Mouse (Mus musculus) CH12.LX (cell line): Measurements from ENCODE around the gene H2afj. TPM values are rescaled to one million over a fixed set of nuclear protein-coding genes. Genes with fewer than 3 reads are reported as not detected.

Experiments used
- DNase-seq: peaks from one replicate; pipeline ENCODE4 v3.0.0-alpha.2; 2013; ENCODE audit errors: extremely low read depth
- H3K27ac ChIP-seq: 2 replicates; pipeline ENCODE4 v1.5.1; 2012; ENCODE audit warnings: low read depth, mild to moderate bottlenecking, control low read depth, moderate library complexity; ENCODE audit not compliant: insufficient read depth
- H3K27me3 ChIP-seq: replicated peaks from 2 replicates; pipeline ENCODE3; 2012; ENCODE audit warnings: inconsistent platforms
- H3K36me3 ChIP-seq, 2 experiments: replicated peaks in 1 of 2; 2 replicates each; pipeline versions ENCODE3 to v1.6.1; 2012; ENCODE audit warnings: inconsistent platforms in 1 of 2, low read length in 1 of 2, mild to moderate bottlenecking in 1 of 2, mixed read lengths in 1 of 2, moderate library complexity in 1 of 2; ENCODE audit not compliant: control insufficient read depth in 1 of 2, insufficient read depth in 1 of 2
- H3K4me1 ChIP-seq, 2 experiments: 2 replicates each; pipeline ENCODE4 v1.6.1; 2012; ENCODE audit warnings: inconsistent platforms in 1 of 2, moderate library complexity in 1 of 2; ENCODE audit not compliant: insufficient read depth in 2 of 2, control insufficient read depth in 1 of 2
- H3K4me2 ChIP-seq: 2 replicates; pipeline ENCODE4 v1.6.1; 2012; ENCODE audit warnings: low read depth, mild to moderate bottlenecking, control low read depth; ENCODE audit not compliant: poor library complexity, insufficient read depth, severe bottlenecking
- H3K4me3 ChIP-seq, 3 experiments: fragments of 150-350 bp in 1 of 3; sonication (generic) in 1 of 3; replicated peaks in 1 of 3; 2 replicates each; pipeline versions ENCODE3 to v1.5.1; 2011 to 2012; ENCODE audit warnings: low read depth in 2 of 3, low read length in 2 of 3, mild to moderate bottlenecking in 2 of 3, moderate library complexity in 2 of 3, control low read depth in 1 of 3, improper control_type of control experiment in 1 of 3, inconsistent platforms in 1 of 3, mixed read lengths in 1 of 3; ENCODE audit not compliant: poor library complexity in 1 of 3
- H3K79me2 ChIP-seq: replicated peaks from 2 replicates; pipeline ENCODE4 v1.6.1; 2012; ENCODE audit warnings: mild to moderate bottlenecking, moderate library complexity; ENCODE audit not compliant: control insufficient read depth, poor library complexity, insufficient read depth, severe bottlenecking; ENCODE audit errors: extremely low read depth
- H3K9ac ChIP-seq: 2 replicates; pipeline ENCODE4 v1.6.1; 2012; ENCODE audit warnings: low read depth, mild to moderate bottlenecking, control low read depth, moderate library complexity; ENCODE audit not compliant: insufficient read depth
- H3K9me3 ChIP-seq: replicated peaks from 2 replicates; pipeline ENCODE3; 2012; ENCODE audit warnings: low read length, inconsistent platforms, mixed read lengths
- BHLHE40 ChIP-seq: IDR thresholded peaks from 2 replicates; pipeline ENCODE4 v1.6.1; 2011; ENCODE audit warnings: mild to moderate bottlenecking, low read depth, low read length, improper control_type of control experiment
- CHD2 ChIP-seq: IDR thresholded peaks from 2 replicates; pipeline ENCODE4 v1.6.1; 2011; ENCODE audit warnings: low read length, improper control_type of control experiment
- EP300 ChIP-seq: IDR thresholded peaks from 2 replicates; pipeline ENCODE4 v1.6.1; 2011; ENCODE audit warnings: low read length, improper control_type of control experiment
- ETS1 ChIP-seq: conservative IDR thresholded peaks from 2 replicates; pipeline ENCODE4 v1.6.1; 2012; ENCODE audit warnings: low read depth, mild to moderate bottlenecking, inconsistent platforms, low read length, improper control_type of control experiment, moderate library complexity
- IRF4 ChIP-seq: IDR thresholded peaks from 2 replicates; pipeline ENCODE4 v1.6.1; 2014; ENCODE audit warnings: low read depth, mild to moderate bottlenecking, inconsistent platforms, low read length, improper control_type of control experiment
- JUN ChIP-seq: IDR thresholded peaks from 2 replicates; pipeline ENCODE4 v1.6.1; 2011; ENCODE audit warnings: low read depth, mild to moderate bottlenecking, low read length, improper control_type of control experiment, moderate library complexity; ENCODE audit not compliant: insufficient read depth
- KAT2A ChIP-seq: IDR thresholded peaks from 2 replicates; pipeline ENCODE4 v1.6.1; 2012; ENCODE audit warnings: low read length, improper control_type of control experiment, inconsistent platforms; ENCODE audit not compliant: insufficient replicate concordance
- MAFK ChIP-seq: IDR thresholded peaks from 2 replicates; pipeline ENCODE4 v1.6.1; 2011; ENCODE audit warnings: low read length, improper control_type of control experiment; ENCODE audit not compliant: insufficient replicate concordance
- MAZ ChIP-seq: IDR thresholded peaks from 2 replicates; pipeline ENCODE4 v1.6.1; 2012; ENCODE audit warnings: low read depth, mild to moderate bottlenecking, inconsistent platforms, low read length, improper control_type of control experiment, moderate library complexity
- MXI1 ChIP-seq: IDR thresholded peaks from 2 replicates; pipeline ENCODE4 v1.6.1; 2011; ENCODE audit warnings: mild to moderate bottlenecking, low read depth, low read length, improper control_type of control experiment
- NRF1 ChIP-seq: IDR thresholded peaks from 2 replicates; pipeline ENCODE4 v1.6.1; 2014; ENCODE audit warnings: low read depth, mild to moderate bottlenecking, inconsistent platforms, low read length, improper control_type of control experiment, moderate library complexity
- POLR2A ChIP-seq: IDR thresholded peaks from 2 replicates; pipeline ENCODE4 v1.6.1; 2011; ENCODE audit warnings: low read depth, mild to moderate bottlenecking, improper control_type of control experiment, low read length
- POLR2AphosphoS2 ChIP-seq: IDR thresholded peaks from 2 replicates; pipeline ENCODE4 v1.6.1; 2011; ENCODE audit warnings: low read depth, low read length, improper control_type of control experiment
- RCOR1 ChIP-seq: conservative IDR thresholded peaks from 2 replicates; pipeline ENCODE4 v1.6.1; 2012; ENCODE audit warnings: low read depth, mild to moderate bottlenecking, inconsistent platforms, low read length, improper control_type of control experiment
- SIN3A ChIP-seq: IDR thresholded peaks from 2 replicates; pipeline ENCODE4 v1.6.1; 2012; ENCODE audit warnings: low read length, improper control_type of control experiment, inconsistent platforms
- TCF12 ChIP-seq: IDR thresholded peaks from 2 replicates; pipeline ENCODE4 v1.6.1; 2014; ENCODE audit warnings: low read depth, mild to moderate bottlenecking, inconsistent platforms, low read length, improper control_type of control experiment
- UBTF ChIP-seq: IDR thresholded peaks from 2 replicates; pipeline ENCODE4 v1.6.1; 2012; ENCODE audit warnings: low read depth, mild to moderate bottlenecking, inconsistent platforms, low read length, improper control_type of control experiment, moderate library complexity
- USF2 ChIP-seq: conservative IDR thresholded peaks from 2 replicates; pipeline ENCODE4 v1.6.1; 2011; ENCODE audit warnings: low read depth, low read length, improper control_type of control experiment
- ZKSCAN1 ChIP-seq: IDR thresholded peaks from 2 replicates; pipeline ENCODE4 v1.6.1; 2012; ENCODE audit warnings: low read depth, inconsistent platforms, low read length, improper control_type of control experiment, borderline replicate concordance
- ZMIZ1 ChIP-seq: IDR thresholded peaks from 2 replicates; pipeline ENCODE4 v1.6.1; 2012; ENCODE audit warnings: low read depth, mild to moderate bottlenecking, inconsistent platforms, low read length, improper control_type of control experiment
- ZNF384 ChIP-seq: IDR thresholded peaks from 2 replicates; pipeline ENCODE4 v1.6.1; 2012; ENCODE audit warnings: low read depth, low read length, improper control_type of control experiment, inconsistent platforms
- dilution Hi-C: fragments of 300-500 bp; cut with MboI; formaldehyde crosslinking; loops from 2 replicates; pipeline ENCODE4 v1.14.3; 2020; ENCODE audit warnings: low sequenced_read_pairs; ENCODE audit not compliant: extremely low pct_unique_long_range_greater_than_20kb, extremely low pct_ligation_motif_present
- in situ Hi-C: fragments of 300-500 bp; cut with MboI; formaldehyde crosslinking; loops from 3 replicates; pipeline ENCODE4 v1.14.3; 2019; ENCODE audit warnings: low sequenced_read_pairs, low pct_ligation_motif_present, low pct_unique_long_range_greater_than_20kb, mixed read lengths
- polyA plus RNA-seq: library from polyadenylated mRNA; unstranded; fragments of >175 nt; gene quantifications from 2 replicates; pipeline ENCODE4 v1.2.1, GENCODE M21; 2012; ENCODE audit warnings: low read depth; ENCODE audit not compliant: insufficient read length
- total RNA-seq, 2 experiments: library from RNA; depleted of rRNA; stranded (reverse); fragments of 300-350 nt in 1 of 2; fragments of >200 nt in 1 of 2; gene quantifications; 2 replicates each; pipeline ENCODE4 v1.2.3; 2012 to 2014

Gene H2afj
- total and polyA plus RNA-seq, 3 experiments, result 124 to 217 (median 158) TPM

DNA sequence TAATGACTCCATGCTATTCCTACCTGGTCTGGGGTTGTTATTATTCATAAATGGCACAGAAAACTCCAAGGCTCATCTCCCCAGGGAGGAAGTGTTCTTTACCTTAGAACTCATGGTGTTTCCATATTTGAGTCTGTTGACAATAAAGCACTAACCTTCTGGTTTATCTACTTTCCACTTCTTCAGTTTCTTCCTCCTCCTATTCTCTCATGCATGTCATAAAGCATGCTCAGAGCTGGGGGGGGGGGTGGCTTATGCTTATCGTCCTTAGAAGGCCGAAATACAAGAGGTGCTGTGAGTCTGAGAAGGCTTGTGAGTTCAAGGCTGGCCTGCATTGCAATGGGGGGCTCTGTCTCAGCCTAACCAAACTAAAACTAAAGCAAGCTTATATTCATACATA, 47.1 kb downstream of the H2afj start:
- peak overlapping the region; percentile 68; the same call in 1 of the 2 replicates for H3K4me2 ChIP-seq
- in situ Hi-C loops, result loop anchor here (5.0 kb wide), 1 partner anchor 132 kb away; no protein-coding TSS in a partner anchor
- TF ChIP-seq BHLHE40 (peak; percentile 52), EP300 (peak; percentile 38), MAFK (no peak), POLR2AphosphoS2 (no peak), ETS1 (0 out of 2 replicates have a peak, but pooled peaks have one; percentile 14)
- TF ChIP-seq, all 38 proteins: peak for 3
- DNase-seq, result peak; percentile 51
- dilution Hi-C loops, result loop anchor here (25.0 kb wide), 1 partner anchor 132 kb away; no protein-coding TSS in a partner anchor
- no peaks in the 10 kb centered on the region for H3K27me3 ChIP-seq
- no peak overlapping the region for H3K4me3 ChIP-seq
- no peaks in the 10 kb centered on the region for H3K9me3 ChIP-seq
- H3K36me3 ChIP-seq, result peaks cover 14 to 41% of the 10 kb centered on the region in 2 experiments
- no peak overlapping the region for H3K9ac ChIP-seq
- peaks cover 34 to 59% of the 10 kb centered on the region in 2 experiments for H3K4me1 ChIP-seq
- no peaks in the 10 kb centered on the region for H3K79me2 ChIP-seq
- peak overlapping the region; percentile 51; the same call in 1 of the 2 replicates for H3K27ac ChIP-seq

DNA sequence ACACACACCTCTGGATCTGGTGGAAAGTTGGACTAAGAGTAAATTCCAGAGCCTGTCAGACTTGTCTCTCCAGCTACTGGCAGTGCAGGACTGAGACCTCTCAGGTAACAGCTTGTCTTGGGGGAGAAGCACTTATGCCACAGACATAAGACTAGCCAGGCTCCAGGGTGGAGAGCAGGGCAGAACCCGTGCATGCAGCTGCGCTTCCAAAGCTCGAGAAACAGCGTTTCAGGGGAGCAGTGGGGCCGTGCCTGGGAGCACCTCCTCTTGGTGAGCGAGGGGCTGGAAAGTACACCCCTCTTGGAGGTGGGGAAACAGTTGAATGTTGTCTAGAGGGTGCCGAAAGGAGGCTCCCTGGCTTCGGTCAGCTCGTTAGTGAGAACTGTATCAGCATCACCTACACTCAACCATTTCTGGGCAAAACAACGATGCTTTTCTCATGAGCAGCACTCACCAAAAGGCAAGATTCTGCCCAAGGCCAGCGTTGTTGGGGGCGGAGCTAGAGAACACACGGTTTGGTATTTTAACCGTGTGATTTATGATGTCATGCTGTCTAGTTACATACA, 48.1 kb downstream of the H2afj start:
- H3K9me3 ChIP-seq, result no peaks in the 10 kb centered on the region
- no peak overlapping the region for H3K9ac ChIP-seq
- peaks cover 31 to 52% of the 10 kb centered on the region in 2 experiments for H3K4me1 ChIP-seq
- peaks cover 11 to 35% of the 10 kb centered on the region in 2 experiments for H3K36me3 ChIP-seq
- H3K4me2 ChIP-seq, result no peak overlapping the region
- H3K27ac ChIP-seq, result no peak overlapping the region
- H3K79me2 ChIP-seq, result no peaks in the 10 kb centered on the region
- dilution Hi-C loops, result loop anchor here (25.0 kb wide), 1 partner anchor 131 kb away; no protein-coding TSS in a partner anchor
- H3K27me3 ChIP-seq, result no peaks in the 10 kb centered on the region
- no peak for DNase-seq
- no peak for TF ChIP-seq MXI1
- no peak for TF ChIP-seq USF2
- TF ChIP-seq BHLHE40, result no peak
- no peak for TF ChIP-seq UBTF
- no peak for TF ChIP-seq KAT2A
- TF ChIP-seq JUN, result no peak
- no peak for TF ChIP-seq RCOR1
- TF ChIP-seq NRF1, result no peak
- TF ChIP-seq ZMIZ1, result no peak
- no peak for TF ChIP-seq IRF4
- TF ChIP-seq TCF12, result no peak
- TF ChIP-seq ZKSCAN1, result no peak
- no peak for TF ChIP-seq MAZ
- no peak for TF ChIP-seq MAFK
- TF ChIP-seq SIN3A, result no peak
- TF ChIP-seq POLR2A, result no peak
- TF ChIP-seq CHD2, result no peak
- TF ChIP-seq POLR2AphosphoS2, result no peak
- no peak for TF ChIP-seq ZNF384
- no peak overlapping the region for H3K4me3 ChIP-seq
- in situ Hi-C loops, result loop anchor here (5.0 kb wide), 1 partner anchor 131 kb away; no protein-coding TSS in a partner anchor
